Mouse (Mus musculus) intestine, embryonic 14.5 days (tissue): ENCODE results near the gene Ezh2. TPM values are rescaled to one million over a fixed set of nuclear protein-coding genes. Genes with fewer than 3 reads are reported as not detected.

Experiments
- ATAC-seq: fragments of 200-750 bp; cut with Nextera tagmentation; replicated peaks from 2 replicates; pipeline ENCODE4 v1.8.0; 2017; ENCODE audit warnings: low read depth, moderate number of reproducible peaks, moderate TSS enrichment, moderate library complexity; ENCODE audit not compliant: low FRiP score, low TSS enrichment
- DNase-seq: peaks from one replicate; pipeline ENCODE4 v3.0.0-alpha.2; 2018; ENCODE audit warnings: low spot score
- H3K27ac ChIP-seq: fragments of 300-500 bp; sonication (generic); 2 replicates; pipeline ENCODE4 v1.5.1; 2014; ENCODE audit warnings: low read depth, mild to moderate bottlenecking, control low read depth
- H3K27me3 ChIP-seq: fragments of 300-500 bp; sonication (generic); replicated peaks from 2 replicates; pipeline ENCODE4 v1.6.1; 2014; ENCODE audit warnings: low read length, control low read depth; ENCODE audit not compliant: control insufficient read depth, insufficient read depth
- H3K36me3 ChIP-seq: fragments of 300-500 bp; sonication (generic); 2 replicates; pipeline ENCODE4 v1.6.1; 2014; ENCODE audit warnings: low read length, control low read depth; ENCODE audit not compliant: control insufficient read depth, insufficient read depth
- H3K4me1 ChIP-seq: fragments of 300-500 bp; sonication (generic); replicated peaks from 2 replicates; pipeline ENCODE4 v1.6.1; 2014; ENCODE audit warnings: low read length, control low read depth, mixed read lengths; ENCODE audit not compliant: control insufficient read depth, insufficient read depth
- H3K4me2 ChIP-seq: fragments of 300-500 bp; sonication (generic); 2 replicates; pipeline ENCODE4 v1.6.1; 2014; ENCODE audit warnings: low read length
- H3K4me3 ChIP-seq: fragments of 300-500 bp; sonication (generic); 2 replicates; pipeline ENCODE4 v1.5.1; 2014; ENCODE audit warnings: low read depth, low read length, control low read depth, mixed read lengths
- H3K9ac ChIP-seq: fragments of 300-500 bp; sonication (generic); 2 replicates; pipeline ENCODE4 v1.6.1; 2014; ENCODE audit warnings: mild to moderate bottlenecking, low read length
- H3K9me3 ChIP-seq: fragments of 300-500 bp; sonication (generic); 2 replicates; pipeline ENCODE4 v1.6.1; 2016; ENCODE audit warnings: low read length, control low read depth; ENCODE audit not compliant: control insufficient read depth
- WGBS: fragments of 180-500 bp; shearing (Covaris S2); extraction: QIAGEN DNeasy Blood & Tissue Kit; methylation state at CpG from one replicate; pipeline ENCODE4 v1.1.7; 2014; 5-methylcytosine and 5-hydroxymethylcytosine counted together
- polyA plus RNA-seq: library from polyadenylated mRNA; unstranded; fragments of >200 nt; fragmentation: Nextera tagmentation; extraction: Ambion mirVana; gene quantifications from 2 replicates; pipeline ENCODE4 v1.2.1, GENCODE M21; 2014

Ezh2 gene
- polyA plus RNA-seq, 1 experiment from 2014 or later, result 75.4 TPM

DNA sequence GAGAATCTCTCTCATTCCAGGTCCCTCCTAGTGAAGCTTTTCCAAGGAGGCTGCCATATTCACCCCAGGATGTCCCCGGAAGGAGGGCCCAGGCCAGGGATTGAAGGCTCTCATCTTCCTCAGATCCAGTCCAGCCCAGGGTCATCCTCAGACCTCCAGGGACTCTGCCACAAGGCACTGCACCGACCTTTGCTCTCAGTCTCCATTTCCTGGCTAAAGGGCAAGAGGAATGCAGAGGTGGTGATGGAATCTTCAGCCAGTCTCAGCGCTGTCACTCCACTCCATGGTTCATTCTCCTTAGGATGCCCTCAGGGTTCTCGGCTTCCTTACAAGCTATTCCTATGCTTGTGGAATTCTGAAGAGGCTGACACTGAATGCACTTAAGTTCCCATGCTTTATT lies 68.7 kb downstream of the Ezh2 start:
- no peaks in the 10 kb centered on the region for H3K4me1 ChIP-seq
- 74% methylated on average over 4 of the region's 4 CpGs for WGBS
- peaks cover 99% of the 10 kb centered on the region for H3K36me3 ChIP-seq
- no peaks in the 10 kb centered on the region for H3K9me3 ChIP-seq
- H3K27me3 ChIP-seq, result no peaks in the 10 kb centered on the region
- no peak overlapping the region for H3K27ac ChIP-seq
- H3K4me3 ChIP-seq, result no peak overlapping the region
- no peak overlapping the region for H3K4me2 ChIP-seq
- ATAC-seq (no peak), DNase-seq (no peak)
- H3K9ac ChIP-seq, result no peak overlapping the region

DNA sequence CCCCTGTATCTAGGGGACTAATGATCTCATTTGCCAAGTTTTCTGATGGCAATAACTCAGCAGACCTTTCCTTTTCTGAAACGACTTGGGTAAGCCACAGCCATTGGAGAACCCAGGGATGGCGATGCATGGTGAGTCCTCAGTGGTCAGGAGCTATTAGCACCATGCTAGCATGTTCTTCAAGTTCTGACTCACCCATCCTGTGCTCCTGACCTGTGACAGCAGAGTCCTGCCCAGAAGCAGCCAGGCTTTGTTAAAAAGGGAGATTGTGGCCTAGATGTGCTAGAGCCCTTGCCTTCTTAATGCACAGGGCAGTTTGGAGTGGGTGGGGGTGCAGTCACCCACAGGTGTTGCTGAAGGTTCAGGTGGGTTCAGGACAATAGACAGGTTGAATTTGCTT lies 70.1 kb downstream of the Ezh2 start:
- Histone ChIP-seq H3K36me3 (peaks cover 98% of the 10 kb centered on the region), H3K4me1 (no peaks in the 10 kb centered on the region), H3K27ac (no peak overlapping the region), H3K4me3 (no peak overlapping the region), H3K9ac (no peak overlapping the region), H3K9me3 (no peaks in the 10 kb centered on the region), H3K4me2 (no peak overlapping the region), H3K27me3 (no peaks in the 10 kb centered on the region)
- DNase-seq (no peak), ATAC-seq (no peak)
- WGBS, result 88% methylated on average over 2 of the region's 2 CpGs

DNA sequence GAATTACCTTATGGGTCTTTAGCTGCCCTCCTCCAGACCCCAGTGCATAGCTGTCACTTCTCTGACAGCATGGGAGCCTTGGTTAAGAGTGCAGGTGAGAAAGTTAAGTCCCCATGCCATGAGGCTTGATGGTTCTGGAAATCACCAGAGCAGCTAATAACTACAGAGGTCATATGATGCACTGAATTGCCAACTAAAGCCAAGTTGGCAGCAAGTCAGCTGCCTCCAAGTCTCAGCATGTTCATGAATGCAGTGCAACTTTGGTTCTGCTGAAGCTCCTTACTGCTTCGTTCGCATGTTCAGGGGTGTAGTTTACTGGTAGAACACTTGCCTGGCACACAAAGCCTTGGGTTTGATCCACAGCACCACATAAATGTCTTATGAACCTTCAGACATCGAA lies 72.7 kb downstream of the Ezh2 start:
- H3K4me3 ChIP-seq, result no peak overlapping the region
- no peaks in the 10 kb centered on the region for H3K9me3 ChIP-seq
- DNase-seq, result no peak
- ATAC-seq, result no peak
- no peaks in the 10 kb centered on the region for H3K4me1 ChIP-seq
- H3K9ac ChIP-seq, result no peak overlapping the region
- H3K27ac ChIP-seq, result no peak overlapping the region
- H3K4me2 ChIP-seq, result no peak overlapping the region
- no peaks in the 10 kb centered on the region for H3K27me3 ChIP-seq
- 97% methylated on average over 3 of the region's 3 CpGs for WGBS
- peaks cover 95% of the 10 kb centered on the region for H3K36me3 ChIP-seq

DNA sequence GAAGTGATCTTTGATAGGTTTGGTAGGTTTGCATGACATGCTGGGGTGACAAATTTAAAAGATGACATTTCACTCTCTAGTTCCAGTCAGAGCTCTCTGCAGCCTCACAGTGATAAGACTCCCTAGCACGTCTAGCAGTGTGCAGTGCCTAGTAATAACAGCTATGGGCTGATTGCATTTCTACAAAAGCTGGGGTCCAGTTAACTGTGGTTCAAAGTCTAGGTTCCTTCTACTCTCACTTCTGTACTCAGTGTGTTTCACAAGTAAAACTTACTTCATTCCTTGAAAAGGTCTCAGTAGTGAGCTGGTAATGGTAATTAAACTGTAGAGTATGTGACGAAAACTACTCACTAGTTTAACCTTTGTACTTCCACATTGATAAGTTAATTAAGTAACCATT lies 75.1 kb downstream of the Ezh2 start:
- Histone ChIP-seq H3K4me2 (no peak overlapping the region), H3K4me3 (no peak overlapping the region), H3K4me1 (no peaks in the 10 kb centered on the region), H3K27ac (no peak overlapping the region), H3K9me3 (no peaks in the 10 kb centered on the region), H3K9ac (no peak overlapping the region), H3K36me3 (peaks cover 96% of the 10 kb centered on the region), H3K27me3 (no peaks in the 10 kb centered on the region)
- 77% methylated on average over 2 of the region's 2 CpGs for WGBS
- no peak for DNase-seq
- no peak for ATAC-seq

DNA sequence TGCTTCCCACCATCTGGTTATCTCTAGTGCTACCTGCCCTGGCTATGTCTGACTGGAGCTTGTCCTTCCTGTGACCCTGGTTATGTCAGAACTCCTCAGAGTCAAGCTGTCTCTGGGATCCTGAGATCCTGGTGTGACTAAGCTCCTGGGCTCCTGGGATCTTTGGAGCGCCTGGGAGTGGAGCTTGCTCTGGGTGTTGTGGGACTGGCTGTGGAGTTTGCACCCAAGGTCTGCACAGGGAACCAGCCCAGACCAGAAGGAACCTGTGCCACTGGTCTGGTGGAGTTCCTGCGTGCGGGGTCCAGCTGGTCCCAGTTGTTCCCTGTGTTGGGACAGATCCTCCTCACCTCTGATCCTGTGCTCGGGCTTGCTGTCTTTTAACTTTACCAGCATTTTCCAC lies 100.6 kb downstream of the Ezh2 start:
- no peak overlapping the region for H3K9ac ChIP-seq
- ATAC-seq, result no peak
- H3K4me3 ChIP-seq, result no peak overlapping the region
- no peak overlapping the region for H3K4me2 ChIP-seq
- 73% methylated on average over 4 of the region's 4 CpGs for WGBS
- no peaks in the 10 kb centered on the region for H3K27me3 ChIP-seq
- no peaks in the 10 kb centered on the region for H3K4me1 ChIP-seq
- DNase-seq, result no peak
- no peak overlapping the region for H3K27ac ChIP-seq
- no peaks in the 10 kb centered on the region for H3K9me3 ChIP-seq
- peaks cover 12% of the 10 kb centered on the region; the same call in 1 of the 2 replicates for H3K36me3 ChIP-seq

DNA sequence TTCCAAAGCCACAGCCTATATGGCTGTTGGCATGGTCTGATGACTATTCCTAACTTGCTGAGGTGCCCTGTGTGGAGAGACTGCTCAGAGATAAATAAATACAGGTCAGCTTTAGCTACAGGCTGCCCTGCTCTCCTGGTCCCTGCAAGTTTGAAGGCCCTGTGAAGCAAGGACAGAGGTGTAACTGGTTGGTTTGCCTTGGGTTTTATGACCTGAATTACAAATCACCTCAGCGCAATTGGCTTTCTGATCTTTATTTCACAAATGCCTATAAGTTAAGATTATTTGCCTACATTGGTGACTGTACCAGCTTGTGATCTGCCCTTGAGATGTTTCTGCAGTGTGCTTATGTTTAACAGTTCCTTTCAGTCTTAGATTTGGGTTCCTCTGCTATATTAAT lies 113.1 kb downstream of the Ezh2 start:
- no peak overlapping the region for H3K27ac ChIP-seq
- H3K9ac ChIP-seq, result no peak overlapping the region
- H3K4me1 ChIP-seq, result no peaks in the 10 kb centered on the region
- H3K4me2 ChIP-seq, result no peak overlapping the region
- H3K9me3 ChIP-seq, result no peaks in the 10 kb centered on the region
- H3K36me3 ChIP-seq, result 0 out of 2 replicates have a peak, but pooled peaks cover 10% of the 10 kb centered on the region
- whole genome bisulfite sequencing, result 73% methylated on average over 1 of the region's 1 CpGs
- no peak overlapping the region for H3K4me3 ChIP-seq
- no peaks in the 10 kb centered on the region for H3K27me3 ChIP-seq
- ATAC-seq (no peak), DNase-seq (no peak)

Other genes with a start within 250 kb of the Ezh2 start
- gene Cul1, start 141.9 kb downstream of the Ezh2 start, polyA plus RNA-seq, result 124 and 140 TPM in 2 replicates
- gene Pdia4, start 218.1 kb upstream of the Ezh2 start, polyA plus RNA-seq, result 266 and 279 TPM in 2 replicates
- gene Zfp786, start 235.5 kb upstream of the Ezh2 start, polyA plus RNA-seq, result 3.5 and 3.6 TPM in 2 replicates
- gene Zfp398, start 240.3 kb upstream of the Ezh2 start, polyA plus RNA-seq, result 8.5 and 9.0 TPM in 2 replicates